Mouse (Mus musculus): ENCODE data around the gene Mettl7b.

The Mettl7b gene

GRCm38 (mm10) chr10:128947496-128947895, 13.3 kb downstream of the Mettl7b start:
- no peak for DNase-seq (ENCODE audit: extremely low spot score)

- no peak for DNase-seq (ENCODE audit: extremely low spot score)
Observed at GRCm38 (mm10) chr10:128945675-128946074, 15.1 kb downstream of the Mettl7b start.

GRCm38 (mm10) chr10:128940475-128941061, 20.2 kb downstream of the Mettl7b start:
- no peak for DNase-seq (ENCODE audit: extremely low spot score)

- no peak for DNase-seq (ENCODE audit: extremely low spot score)
Observed at GRCm38 (mm10) chr10:128938974-128939373, 21.8 kb downstream of the Mettl7b start.

- no peak for DNase-seq (ENCODE audit: extremely low spot score)
Observed at GRCm38 (mm10) chr10:128938457-128938856, 22.3 kb downstream of the Mettl7b start.

GRCm38 (mm10) chr10:128937756-128938390, 22.9 kb downstream of the Mettl7b start:
- no peak for DNase-seq (ENCODE audit: extremely low spot score)

- no peak for DNase-seq (ENCODE audit: extremely low spot score)
Observed at GRCm38 (mm10) chr10:128935826-128936440, 24.9 kb downstream of the Mettl7b start.

GRCm38 (mm10) chr10:128934997-128935787, 25.6 kb downstream of the Mettl7b start:
- DNase-seq (ENCODE audit: extremely low spot score) = no peak

- DNase-seq (ENCODE audit: extremely low spot score) = no peak
Observed at GRCm38 (mm10) chr10:128933976-128934721, 26.6 kb downstream of the Mettl7b start.

- DNase-seq (ENCODE audit: extremely low spot score) = peak; percentile 71
Observed at GRCm38 (mm10) chr10:128933574-128933973, 27.2 kb downstream of the Mettl7b start, which contains the start of gene Itga7. Gene Itga7, plus strand, starts transcription at chr10:128933818.

GRCm38 (mm10) chr10:128931441-128931840, 29.3 kb downstream of the Mettl7b start:
- DNase-seq (ENCODE audit: extremely low spot score) = no peak

GRCm38 (mm10) chr10:128929638-128930378, 31.0 kb downstream of the Mettl7b start:
- DNase-seq (ENCODE audit: extremely low spot score) = no peak

GRCm38 (mm10) chr10:128928356-128928755, 32.4 kb downstream of the Mettl7b start:
- DNase-seq (ENCODE audit: extremely low spot score) = no peak

GRCm38 (mm10) chr10:128923935-128924334, 36.9 kb downstream of the Mettl7b start, which contains the start of gene Bloc1s1:
Gene Bloc1s1, minus strand, starts transcription at chr10:128924035.
- DNase-seq (ENCODE audit: extremely low spot score) = no peak

GRCm38 (mm10) chr10:128923013-128923691, 37.6 kb downstream of the Mettl7b start:
- peak; percentile 85 for DNase-seq (ENCODE audit: extremely low spot score)

- no peak for DNase-seq (ENCODE audit: extremely low spot score)
Observed at GRCm38 (mm10) chr10:128922822-128923012, 38.1 kb downstream of the Mettl7b start, which contains the start of gene Rdh5. Gene Rdh5, minus strand, starts transcription at chr10:128922888.

- no peak for DNase-seq (ENCODE audit: extremely low spot score)
Observed at GRCm38 (mm10) chr10:128921883-128922821, 38.6 kb downstream of the Mettl7b start.

GRCm38 (mm10) chr10:128921251-128921650, 39.5 kb downstream of the Mettl7b start:
- DNase-seq (ENCODE audit: extremely low spot score) = no peak

- DNase-seq (ENCODE audit: extremely low spot score) = no peak
Observed at GRCm38 (mm10) chr10:128920736-128921161, 40.0 kb downstream of the Mettl7b start.

Data from embryo, embryonic 9.5 days (tissue).